Mouse (Mus musculus) neutrophil, adult 83 days (primary cell): ENCODE results near the gene AI413582. TPM values are rescaled to one million over a fixed set of nuclear protein-coding genes. Genes with fewer than 3 reads are reported as not detected.

Experiments
- total RNA-seq, 2 experiments: library from RNA; stranded (reverse); gene quantifications; one replicate each; pipeline ENCODE4 v1.2.4; 2023

The AI413582 gene
- 10 to 100 TPM; 31.8 to 32.2 TPM for total RNA-seq

GRCm38 (mm10) chr17:27565163-27565941, at the start of gene AI413582:
Gene AI413582 (minus strand): TSS chr17:27565756.

GRCm38 (mm10) chr17:27556315-27557011, 9.1 kb downstream of the AI413582 start, which contains the start of gene Hmga1:
Gene Hmga1 (plus strand): TSS chr17:27556497.

GRCm38 (mm10) chr17:27521303-27521702, 44.3 kb downstream of the AI413582 start, which contains the start of gene Grm4:
Gene Grm4 (minus strand): TSS chr17:27521403.

Other genes with a start within 250 kb of the AI413582 start
- not detected for gene Grm4, start 44.4 kb downstream of the AI413582 start, total RNA-seq
- gene Hmga1, start 9.3 kb downstream of the AI413582 start, total RNA-seq: 10 to 100 TPM; 64.7 to 65.3 TPM
- gene Nudt3, start 57.7 kb upstream of the AI413582 start, total RNA-seq: 10 to 100 TPM; 61.3 to 66.1 TPM
- not detected for gene RPS10-NUDT3, start 69.5 kb upstream of the AI413582 start, total RNA-seq
- 100 to 1,000 TPM; 775 to 841 TPM for gene Rps10, start 70.9 kb upstream of the AI413582 start, total RNA-seq
- gene Pacsin1, start 89.8 kb upstream of the AI413582 start, total RNA-seq: under 1 TPM in 1 of 2 experiments, not detected in 1; 0.13 TPM
- gene Spdef, start 163.2 kb upstream of the AI413582 start, total RNA-seq: not detected